Mouse (Mus musculus) lung, postnatal 0 days (tissue): ENCODE data around the gene Ncoa4. TPM values are rescaled to one million over a fixed set of nuclear protein-coding genes. Genes with fewer than 3 reads are reported as not detected.

Source experiments
- ATAC-seq: fragments of 200-750 bp; cut with Nextera tagmentation; 2 replicates; pipeline ENCODE4 v1.8.0; 2017; ENCODE audit warnings: moderate library complexity
- DNase-seq: peaks from one replicate; pipeline ENCODE4 v3.0.0-alpha.2; 2016; ENCODE audit warnings: low spot score
- H3K27ac ChIP-seq: fragments of 300-500 bp; sonication (generic); 2 replicates; pipeline ENCODE4 v1.5.1; 2014; ENCODE audit warnings: antibody characterized with exemption, mild to moderate bottlenecking, low read length, mixed read lengths
- H3K27me3 ChIP-seq: fragments of 300-500 bp; sonication (generic); replicated peaks from 2 replicates; pipeline ENCODE4 v1.6.1; 2014; ENCODE audit warnings: low read length, mixed read lengths; ENCODE audit not compliant: insufficient read depth
- H3K36me3 ChIP-seq: fragments of 300-500 bp; sonication (generic); 2 replicates; pipeline ENCODE4 v1.6.1; 2014; ENCODE audit warnings: low read length, mixed read lengths; ENCODE audit not compliant: insufficient read depth
- H3K4me1 ChIP-seq: fragments of 300-500 bp; sonication (generic); 2 replicates; pipeline ENCODE4 v1.6.1; 2014; ENCODE audit warnings: antibody characterized with exemption, low read depth, low read length, mixed read lengths; ENCODE audit not compliant: insufficient read depth
- H3K4me2 ChIP-seq: fragments of 300-500 bp; sonication (generic); replicated peaks from 2 replicates; pipeline ENCODE4 v1.6.1; 2014; ENCODE audit warnings: low read depth, mild to moderate bottlenecking, low read length, moderate library complexity, mixed read lengths
- H3K4me3 ChIP-seq: fragments of 300-500 bp; sonication (generic); 2 replicates; pipeline ENCODE4 v1.5.1; 2014; ENCODE audit warnings: low read depth, low read length
- H3K9ac ChIP-seq: fragments of 300-500 bp; sonication (generic); replicated peaks from 2 replicates; pipeline ENCODE4 v1.6.1; 2014; ENCODE audit warnings: low read depth, mild to moderate bottlenecking
- H3K9me3 ChIP-seq: fragments of 300-500 bp; sonication (generic); 2 replicates; pipeline ENCODE4 v1.6.1; 2016; ENCODE audit warnings: low read length, mixed read lengths
- CTCF ChIP-seq: IDR thresholded peaks from 2 replicates; pipeline ENCODE4 v1.5.1; 2016; ENCODE audit warnings: antibody characterized with exemption, mild to moderate bottlenecking
- EP300 ChIP-seq: IDR thresholded peaks from 2 replicates; pipeline ENCODE4 v1.6.1; 2016; ENCODE audit warnings: antibody characterized with exemption, mild to moderate bottlenecking, control low read depth
- WGBS: fragments of 180-500 bp; shearing (Covaris S2); extraction: QIAGEN DNeasy Blood & Tissue Kit; methylation state at CpG from one replicate; pipeline ENCODE4 v1.1.7; 2014; 5-methylcytosine and 5-hydroxymethylcytosine counted together
- polyA plus RNA-seq: library from polyadenylated mRNA; unstranded; fragments of >200 nt; fragmentation: Nextera tagmentation; extraction: Ambion mirVana; gene quantifications from 2 replicates; pipeline ENCODE4 v1.2.1, GENCODE M21; 2015

Ncoa4 gene
- polyA plus RNA-seq, 1 experiment from 2014 or later: 73.5 TPM

DNA sequence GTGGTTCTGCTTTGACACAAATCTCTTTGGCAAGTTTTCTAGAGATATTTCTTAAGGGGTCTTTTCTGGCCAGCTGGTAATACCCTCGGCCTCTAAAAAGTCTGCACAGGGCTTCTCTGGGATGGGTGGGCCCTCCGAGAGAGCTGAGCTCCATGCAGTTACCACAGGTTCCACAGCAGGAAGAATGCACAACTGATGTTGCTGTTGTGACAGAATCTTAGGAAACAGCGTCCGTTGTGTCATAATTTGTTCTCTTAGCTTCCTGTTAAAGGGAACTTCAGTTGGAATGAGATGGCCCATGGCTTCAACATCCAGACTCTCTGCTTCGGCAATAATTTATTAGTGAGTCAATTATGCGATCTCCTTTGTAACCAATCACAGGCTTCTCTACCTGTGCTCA, 4.9 kb upstream of the Ncoa4 start:
- Histone ChIP-seq H3K9me3 (no peaks in the 10 kb centered on the region), H3K36me3 (no peaks in the 10 kb centered on the region), H3K9ac (no peak overlapping the region), H3K27ac (no peak overlapping the region), H3K4me1 (no peaks in the 10 kb centered on the region), H3K4me2 (no peak overlapping the region), H3K4me3 (no peak overlapping the region), H3K27me3 (peaks cover 3% of the 10 kb centered on the region; the same call in 1 of the 2 replicates)
- TF ChIP-seq EP300 (no peak), CTCF (no peak)
- no peak for ATAC-seq
- 80% methylated on average over 6 of the region's 6 CpGs for WGBS
- DNase-seq: no peak

GRCm38 (mm10) chr14:32159150-32159670, 455 bp upstream of the Ncoa4 start:
- DNase-seq: peak; percentile 40
- H3K27ac ChIP-seq: peak overlapping the region; percentile 5; the same call in 1 of the 2 replicates
- no peaks in the 10 kb centered on the region for H3K27me3 ChIP-seq
- no peak overlapping the region for H3K9ac ChIP-seq
- peak overlapping the region; percentile 47 for H3K4me2 ChIP-seq
- H3K9me3 ChIP-seq: no peaks in the 10 kb centered on the region
- peaks cover 23% of the 10 kb centered on the region for H3K4me1 ChIP-seq
- WGBS: 18% methylated on average over 4 of the region's 4 CpGs
- H3K4me3 ChIP-seq: peak overlapping the region; percentile 81
- peak; percentile 38 for ATAC-seq
- H3K36me3 ChIP-seq: no peaks in the 10 kb centered on the region
- no peak; the same call in 1 of the 2 replicates for TF ChIP-seq CTCF
- no peak for TF ChIP-seq EP300

DNA sequence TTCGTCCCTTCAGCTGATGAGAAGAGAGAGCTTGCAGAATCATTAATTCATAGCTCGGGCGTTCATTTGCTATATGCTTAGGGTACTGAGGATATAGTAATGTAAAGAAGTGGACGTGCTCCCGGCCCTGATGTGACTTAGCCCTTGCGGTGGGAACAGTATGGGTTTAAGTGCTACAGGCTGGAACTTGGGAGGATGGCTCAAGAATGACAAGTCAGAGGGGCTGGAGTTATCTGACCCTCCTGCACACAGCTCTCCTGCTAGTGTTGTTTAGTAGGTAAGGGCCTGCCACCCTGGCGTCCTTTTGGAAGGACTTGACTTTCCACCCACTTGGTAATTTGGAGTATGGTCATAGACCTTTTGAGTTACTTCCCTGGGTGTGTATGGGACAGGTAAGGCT, 898 bp downstream of the Ncoa4 start:
- TF ChIP-seq CTCF (no peak), EP300 (no peak)
- Histone ChIP-seq H3K4me1 (peaks cover 27% of the 10 kb centered on the region), H3K36me3 (no peaks in the 10 kb centered on the region), H3K9ac (peak overlapping the region; percentile 94), H3K27me3 (no peaks in the 10 kb centered on the region), H3K9me3 (no peaks in the 10 kb centered on the region), H3K27ac (peak overlapping the region; percentile 81), H3K4me3 (peak overlapping the region; percentile 81), H3K4me2 (peak overlapping the region; percentile 77)
- no peak for DNase-seq
- 24% methylated on average over 7 of the region's 7 CpGs for WGBS
- no peak for ATAC-seq

DNA sequence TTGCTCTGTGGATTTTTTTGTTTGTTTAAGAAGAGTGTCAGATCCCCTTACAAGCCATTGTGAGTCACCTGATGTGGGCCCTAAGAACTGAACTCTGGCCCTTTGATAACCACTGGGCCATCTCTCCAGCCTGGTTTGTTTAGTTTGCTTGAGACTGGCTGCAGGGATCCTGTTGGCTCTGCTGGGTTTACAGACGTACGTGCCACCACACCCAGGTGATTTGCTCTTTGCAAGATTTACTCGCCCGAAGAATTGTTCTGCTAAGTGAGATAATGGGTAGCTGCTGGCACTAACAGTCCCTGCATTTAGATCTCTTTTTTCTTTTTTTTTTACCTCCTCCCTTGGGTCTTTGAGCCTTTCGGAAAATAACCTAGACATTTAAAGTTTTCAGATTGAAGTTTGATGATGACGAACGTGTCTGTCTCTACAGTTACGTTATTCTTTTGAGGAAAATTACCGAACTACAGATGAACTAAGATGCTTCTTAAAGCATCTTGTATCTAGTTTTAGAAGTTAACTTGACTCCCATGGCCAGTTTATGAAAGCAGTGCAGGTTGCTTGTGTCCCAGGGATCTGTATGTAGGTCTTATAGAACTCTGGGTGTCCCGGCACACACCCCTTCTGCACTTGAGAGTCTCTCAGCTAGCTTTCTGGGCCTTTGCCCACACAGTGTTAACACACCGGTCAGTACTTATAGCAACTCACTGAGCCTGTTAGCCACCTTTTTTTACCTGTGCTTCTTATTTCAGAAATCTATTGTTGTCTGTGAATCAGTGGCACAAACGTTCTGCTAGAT, 1.6 kb downstream of the Ncoa4 start:
- H3K4me3 ChIP-seq: peak overlapping the region; percentile 81; the same call in 1 of the 2 replicates
- ATAC-seq (no peak), DNase-seq (peak; percentile 38)
- TF ChIP-seq EP300: no peak
- TF ChIP-seq CTCF: no peak
- H3K9me3 ChIP-seq: no peaks in the 10 kb centered on the region
- peak overlapping the region; percentile 77 for H3K4me2 ChIP-seq
- no peaks in the 10 kb centered on the region for H3K36me3 ChIP-seq
- H3K27ac ChIP-seq: no peak overlapping the region
- 69% methylated on average over 12 of the region's 12 CpGs for WGBS
- no peaks in the 10 kb centered on the region for H3K27me3 ChIP-seq
- peaks cover 28% of the 10 kb centered on the region for H3K4me1 ChIP-seq
- no peak overlapping the region for H3K9ac ChIP-seq

GRCm38 (mm10) chr14:32162231-32162630, 2.6 kb downstream of the Ncoa4 start:
- peaks cover 28% of the 10 kb centered on the region for H3K4me1 ChIP-seq
- no peak overlapping the region; the same call in 1 of the 2 replicates for H3K9ac ChIP-seq
- H3K4me2 ChIP-seq: no peak overlapping the region
- no peak for DNase-seq
- H3K4me3 ChIP-seq: no peak overlapping the region
- no peaks in the 10 kb centered on the region for H3K36me3 ChIP-seq
- no peaks in the 10 kb centered on the region for H3K9me3 ChIP-seq
- ATAC-seq: no peak
- no peaks in the 10 kb centered on the region for H3K27me3 ChIP-seq
- WGBS: 90% methylated on average over 5 of the region's 5 CpGs
- TF ChIP-seq EP300 (no peak), CTCF (no peak)
- no peak overlapping the region for H3K27ac ChIP-seq

GRCm38 (mm10) chr14:32163203-32163888, 3.7 kb downstream of the Ncoa4 start:
- WGBS: 91% methylated on average over 11 of the region's 11 CpGs
- peaks cover 28% of the 10 kb centered on the region for H3K4me1 ChIP-seq
- H3K27me3 ChIP-seq: no peaks in the 10 kb centered on the region
- TF ChIP-seq EP300: no peak
- TF ChIP-seq CTCF: no peak
- DNase-seq (no peak), ATAC-seq (no peak)
- no peak overlapping the region for H3K27ac ChIP-seq
- H3K9ac ChIP-seq: no peak overlapping the region
- H3K4me2 ChIP-seq: no peak overlapping the region
- H3K4me3 ChIP-seq: no peak overlapping the region
- H3K9me3 ChIP-seq: no peaks in the 10 kb centered on the region
- H3K36me3 ChIP-seq: no peaks in the 10 kb centered on the region
